Mouse (Mus musculus): Measurements from ENCODE around the gene E130114P18Rik.

The E130114P18Rik gene

GRCm38 (mm10) chr4:97657586-97657985 is 120.3 kb downstream of the E130114P18Rik start:
- no peak for DNase-seq (ENCODE audit: low read depth, low spot score)

GRCm38 (mm10) chr4:97649626-97650015 is 128.3 kb downstream of the E130114P18Rik start:
- no peak for DNase-seq (ENCODE audit: low read depth, low spot score)

- DNase-seq (ENCODE audit: low read depth, low spot score): peak; percentile 83
Observed at GRCm38 (mm10) chr4:97648825-97649625, 128.9 kb downstream of the E130114P18Rik start.

- no peak for DNase-seq (ENCODE audit: low read depth, low spot score)
Observed at GRCm38 (mm10) chr4:97648436-97648707, 129.5 kb downstream of the E130114P18Rik start.

- no peak for DNase-seq (ENCODE audit: low read depth, low spot score)
Observed at GRCm38 (mm10) chr4:97647700-97648435, 130.0 kb downstream of the E130114P18Rik start.

GRCm38 (mm10) chr4:97647236-97647635 is 130.6 kb downstream of the E130114P18Rik start:
- no peak for DNase-seq (ENCODE audit: low read depth, low spot score)

GRCm38 (mm10) chr4:97640385-97640784 is 137.5 kb downstream of the E130114P18Rik start:
- DNase-seq (ENCODE audit: low read depth, low spot score): no peak

- no peak for DNase-seq (ENCODE audit: low read depth, low spot score)
Observed at GRCm38 (mm10) chr4:97636569-97636968, 141.3 kb downstream of the E130114P18Rik start.

GRCm38 (mm10) chr4:97635757-97636292 is 142.1 kb downstream of the E130114P18Rik start:
- DNase-seq (ENCODE audit: low read depth, low spot score): no peak

GRCm38 (mm10) chr4:97635296-97635755 is 142.6 kb downstream of the E130114P18Rik start:
- no peak for DNase-seq (ENCODE audit: low read depth, low spot score)

- DNase-seq (ENCODE audit: low read depth, low spot score): no peak
Observed at GRCm38 (mm10) chr4:97628881-97629605, 148.8 kb downstream of the E130114P18Rik start.

- no peak for DNase-seq (ENCODE audit: low read depth, low spot score)
Observed at GRCm38 (mm10) chr4:97626002-97626720, 151.7 kb downstream of the E130114P18Rik start.

- no peak for DNase-seq (ENCODE audit: low read depth, low spot score)
Observed at GRCm38 (mm10) chr4:97623165-97623564, 154.7 kb downstream of the E130114P18Rik start.

GRCm38 (mm10) chr4:97621731-97622130 is 156.1 kb downstream of the E130114P18Rik start:
- no peak for DNase-seq (ENCODE audit: low read depth, low spot score)

GRCm38 (mm10) chr4:97620409-97620808 is 157.5 kb downstream of the E130114P18Rik start:
- no peak for DNase-seq (ENCODE audit: low read depth, low spot score)

- no peak for DNase-seq (ENCODE audit: low read depth, low spot score)
Observed at GRCm38 (mm10) chr4:97618668-97619373, 159.1 kb downstream of the E130114P18Rik start.

- no peak for DNase-seq (ENCODE audit: low read depth, low spot score)
Observed at GRCm38 (mm10) chr4:97615031-97615430, 162.8 kb downstream of the E130114P18Rik start.

GRCm38 (mm10) chr4:97611251-97611847 is 166.5 kb downstream of the E130114P18Rik start:
- no peak for DNase-seq (ENCODE audit: low read depth, low spot score)

GRCm38 (mm10) chr4:97609831-97610727 is 167.8 kb downstream of the E130114P18Rik start:
- peak; percentile 80 for DNase-seq (ENCODE audit: low read depth, low spot score)

All from brain, embryonic 18.5 days (tissue).